Mouse (Mus musculus) neural tube, embryonic 11.5 days (tissue): ENCODE data around the gene Capn15. TPM values are rescaled to one million over a fixed set of nuclear protein-coding genes. Genes with fewer than 3 reads are reported as not detected.

Experiments
- ATAC-seq: fragments of 200-750 bp; cut with Nextera tagmentation; 2 replicates; pipeline ENCODE4 v1.8.0; 2017; ENCODE audit warnings: moderate number of reproducible peaks, mild to moderate bottlenecking, moderate TSS enrichment, moderate library complexity; ENCODE audit not compliant: insufficient read depth, low FRiP score, low TSS enrichment
- DNase-seq: peaks from one replicate; pipeline ENCODE4 v3.0.0-alpha.2; 2015; ENCODE audit warnings: low spot score
- H3K27ac ChIP-seq: fragments of 300-500 bp; sonication (generic); 2 replicates; pipeline ENCODE4 v1.5.1; 2014; ENCODE audit warnings: low read depth, mild to moderate bottlenecking, low read length
- H3K27me3 ChIP-seq: fragments of 300-500 bp; sonication (generic); 2 replicates; pipeline ENCODE4 v1.6.1; 2014; ENCODE audit warnings: mild to moderate bottlenecking, low read length, mixed read lengths; ENCODE audit not compliant: control insufficient read depth, insufficient read depth
- H3K36me3 ChIP-seq: fragments of 300-500 bp; sonication (generic); 2 replicates; pipeline ENCODE4 v1.6.1; 2014; ENCODE audit warnings: mild to moderate bottlenecking, low read length, moderate library complexity, mixed read lengths; ENCODE audit not compliant: control insufficient read depth, insufficient read depth
- H3K4me1 ChIP-seq: fragments of 300-500 bp; sonication (generic); 2 replicates; pipeline ENCODE4 v1.6.1; 2014; ENCODE audit warnings: low read length, mixed read lengths; ENCODE audit not compliant: control insufficient read depth, insufficient read depth
- H3K4me2 ChIP-seq: fragments of 300-500 bp; sonication (generic); 2 replicates; pipeline ENCODE4 v1.6.1; 2014; ENCODE audit warnings: low read depth, mild to moderate bottlenecking, moderate library complexity
- H3K4me3 ChIP-seq: fragments of 300-500 bp; sonication (generic); 2 replicates; pipeline ENCODE4 v1.5.1; 2014; ENCODE audit warnings: low read depth, low read length
- H3K9ac ChIP-seq: fragments of 300-500 bp; sonication (generic); 2 replicates; pipeline ENCODE4 v1.6.1; 2014; ENCODE audit warnings: mild to moderate bottlenecking, low read length
- H3K9me3 ChIP-seq: fragments of 300-500 bp; sonication (generic); 2 replicates; pipeline ENCODE4 v1.6.1; 2016; ENCODE audit warnings: low read length; ENCODE audit not compliant: control insufficient read depth
- WGBS: fragments of 180-500 bp; shearing (Covaris S2); extraction: QIAGEN DNeasy Blood & Tissue Kit; methylation state at CpG from one replicate; pipeline ENCODE4 v1.1.7; 2014; 5-methylcytosine and 5-hydroxymethylcytosine counted together
- polyA plus RNA-seq: library from polyadenylated mRNA; unstranded; fragments of >200 nt; fragmentation: Nextera tagmentation; extraction: Ambion mirVana; gene quantifications from 2 replicates; pipeline ENCODE4 v1.2.1, GENCODE M21; 2014

Capn15 gene
- polyA plus RNA-seq, 1 experiment from 2014 or later, result 23.3 TPM

- no peak for DNase-seq
- H3K27ac ChIP-seq, result no peak overlapping the region
- H3K9ac ChIP-seq, result no peak overlapping the region
- H3K4me1 ChIP-seq, result no peaks in the 10 kb centered on the region
- no peak overlapping the region for H3K4me3 ChIP-seq
- WGBS, result 90% methylated on average over 8 of the region's 8 CpGs
- peaks cover 16% of the 10 kb centered on the region for H3K27me3 ChIP-seq
- H3K9me3 ChIP-seq, result no peaks in the 10 kb centered on the region
- ATAC-seq, result no peak
- H3K4me2 ChIP-seq, result no peak overlapping the region
- H3K36me3 ChIP-seq, result no peaks in the 10 kb centered on the region
Observed at GRCm38 (mm10) chr17:25946891-25947290, 38.7 kb downstream of the Capn15 start.

DNA sequence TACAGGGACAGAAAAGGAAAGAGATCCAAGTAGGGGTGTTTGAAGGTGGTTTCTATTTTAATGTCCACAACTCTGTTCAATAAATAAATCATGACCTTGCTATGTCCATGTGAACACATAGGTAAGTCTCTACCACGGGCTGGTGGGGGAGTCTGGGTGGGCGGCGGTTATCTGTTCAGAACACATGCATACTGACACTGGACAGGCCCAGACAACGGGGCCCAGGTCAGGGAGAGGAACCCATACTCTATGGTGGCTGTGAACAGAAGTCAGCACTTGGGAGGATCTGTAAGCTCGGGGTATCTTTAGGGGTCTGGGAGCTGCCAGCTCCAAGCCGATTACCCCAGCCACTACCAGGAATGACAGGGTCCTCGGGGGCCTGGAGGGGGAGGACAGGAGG lies 39.2 kb downstream of the Capn15 start:
- DNase-seq, result no peak
- H3K9me3 ChIP-seq, result no peaks in the 10 kb centered on the region
- peaks cover 10% of the 10 kb centered on the region for H3K27me3 ChIP-seq
- no peaks in the 10 kb centered on the region for H3K4me1 ChIP-seq
- H3K36me3 ChIP-seq, result no peaks in the 10 kb centered on the region
- H3K4me3 ChIP-seq, result no peak overlapping the region
- no peak overlapping the region for H3K27ac ChIP-seq
- 76% methylated on average over 7 of the region's 7 CpGs for whole genome bisulfite sequencing
- no peak for ATAC-seq
- H3K4me2 ChIP-seq, result no peak overlapping the region
- no peak overlapping the region for H3K9ac ChIP-seq

GRCm38 (mm10) chr17:25945517-25946155 lies 40.0 kb downstream of the Capn15 start:
- no peak overlapping the region for H3K9ac ChIP-seq
- H3K27me3 ChIP-seq, result peaks cover 3% of the 10 kb centered on the region

DNA sequence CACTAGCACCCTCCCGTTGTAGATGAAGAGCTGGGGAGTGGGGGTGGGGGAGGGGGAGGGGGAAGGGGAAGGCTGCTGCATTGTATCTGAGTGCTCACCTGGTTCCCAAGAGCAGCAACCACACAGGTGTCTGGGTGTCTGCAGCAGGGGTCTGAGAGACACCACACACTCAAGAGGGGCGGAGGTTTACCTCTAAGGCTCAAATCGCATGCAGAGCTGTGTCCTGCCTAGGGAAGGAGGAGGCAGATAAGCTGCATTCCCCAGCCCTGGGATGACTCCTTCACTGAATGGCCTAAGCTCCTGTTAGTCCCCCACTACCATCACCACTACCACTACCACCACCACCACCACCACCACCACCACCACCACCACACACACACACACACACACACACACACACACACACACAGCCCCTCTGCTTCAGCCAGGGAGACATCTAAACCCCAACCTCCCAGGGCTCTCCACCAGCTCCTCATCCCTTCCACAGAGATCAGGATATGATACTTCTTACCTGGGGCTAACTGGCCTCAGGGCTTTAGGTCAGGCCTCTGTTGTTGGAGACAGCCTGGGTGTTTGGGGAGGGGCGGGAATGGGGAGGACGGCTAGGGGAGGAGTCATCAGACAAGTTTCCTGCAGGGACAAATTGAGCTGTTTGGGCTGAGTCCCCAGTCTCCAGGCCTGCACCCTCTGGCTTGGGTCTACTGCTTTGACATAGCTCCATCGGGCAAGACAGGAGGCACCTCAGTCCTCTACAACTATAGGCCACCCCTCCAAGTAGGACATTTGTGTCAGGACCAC lies 41.0 kb downstream of the Capn15 start, which contains the start of the genes Pigq and Nhlrc4:
Pigq (minus strand) TSS at position 571 of the 798 bp plus-strand sequence.
Nhlrc4 (minus strand) TSS at position 596 of the 798 bp plus-strand sequence.
- Histone ChIP-seq H3K4me2 (no peak within 1 kb of the TSS), H3K4me3 (no peak within 1 kb of the TSS), H3K9ac (no peak within 1 kb of the TSS), H3K36me3 (no peaks in the 10 kb centered on the region), H3K9me3 (no peaks in the 10 kb centered on the region), H3K27me3 (no peaks in the 10 kb centered on the region), H3K4me1 (no peaks in the 10 kb centered on the region), H3K27ac (no peak within 1 kb of the TSS)
- ATAC-seq (no peak), DNase-seq (no peak)
- WGBS, result 63% methylated on average over 5 of the region's 6 CpGs

More at GRCm38 (mm10) chr17:25945517-25946155, 40.0 kb downstream of the Capn15 start:
- ATAC-seq (no peak), DNase-seq (no peak)
- no peaks in the 10 kb centered on the region for H3K36me3 ChIP-seq
- 68% methylated on average over 9 of the region's 9 CpGs for WGBS
- no peak overlapping the region for H3K4me2 ChIP-seq
- no peaks in the 10 kb centered on the region for H3K9me3 ChIP-seq
- no peak overlapping the region for H3K27ac ChIP-seq
- no peaks in the 10 kb centered on the region for H3K4me1 ChIP-seq
- no peak overlapping the region for H3K4me3 ChIP-seq

GRCm38 (mm10) chr17:25943769-25944168 lies 41.8 kb downstream of the Capn15 start:
- no peak overlapping the region for H3K4me2 ChIP-seq
- DNase-seq (no peak), ATAC-seq (no peak)
- H3K27me3 ChIP-seq, result no peaks in the 10 kb centered on the region
- no peaks in the 10 kb centered on the region for H3K4me1 ChIP-seq
- no peak overlapping the region for H3K9ac ChIP-seq
- WGBS, result 71% methylated on average over 9 of the region's 9 CpGs
- H3K9me3 ChIP-seq, result no peaks in the 10 kb centered on the region
- H3K27ac ChIP-seq, result no peak overlapping the region
- H3K4me3 ChIP-seq, result no peak overlapping the region
- H3K36me3 ChIP-seq, result 0 out of 2 replicates have a peak, but pooled peaks cover 2% of the 10 kb centered on the region

DNA sequence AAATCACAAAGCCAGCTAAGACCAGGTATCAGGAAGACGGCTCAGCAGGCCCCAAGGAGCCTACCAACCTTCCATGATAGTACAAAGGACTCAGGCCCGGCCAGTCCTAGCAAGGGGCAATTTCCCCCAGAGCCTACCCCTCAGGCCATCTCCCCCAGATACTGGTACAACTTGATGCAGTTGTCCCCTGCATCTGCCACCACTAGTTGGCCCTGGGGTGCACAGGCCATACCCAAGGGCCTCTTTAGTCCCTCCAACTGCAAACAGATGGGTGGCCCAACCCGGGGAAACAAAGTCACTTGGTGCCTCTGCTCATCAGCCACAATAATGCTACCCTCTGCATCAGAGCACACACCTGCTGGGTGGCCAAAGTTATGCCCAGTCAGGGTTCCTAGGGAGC lies 42.4 kb downstream of the Capn15 start:
- Histone ChIP-seq H3K9ac (no peak overlapping the region), H3K4me3 (no peak overlapping the region), H3K36me3 (0 out of 2 replicates have a peak, but pooled peaks cover 2% of the 10 kb centered on the region), H3K4me1 (no peaks in the 10 kb centered on the region), H3K4me2 (no peak overlapping the region), H3K27me3 (no peaks in the 10 kb centered on the region), H3K9me3 (no peaks in the 10 kb centered on the region), H3K27ac (no peak overlapping the region)
- WGBS, result 86% methylated on average over 3 of the region's 3 CpGs
- ATAC-seq (no peak), DNase-seq (no peak)

- H3K27me3 ChIP-seq, result no peaks in the 10 kb centered on the region
- ATAC-seq (no peak), DNase-seq (no peak)
- WGBS, result 91% methylated on average over 2 of the region's 2 CpGs
- H3K27ac ChIP-seq, result no peak overlapping the region
- no peak overlapping the region for H3K4me3 ChIP-seq
- H3K9me3 ChIP-seq, result no peaks in the 10 kb centered on the region
- H3K9ac ChIP-seq, result peak overlapping the region; percentile 98; the same call in 1 of the 2 replicates
- no peaks in the 10 kb centered on the region for H3K4me1 ChIP-seq
- H3K36me3 ChIP-seq, result 0 out of 2 replicates have a peak, but pooled peaks cover 2% of the 10 kb centered on the region
- no peak overlapping the region for H3K4me2 ChIP-seq
Observed at GRCm38 (mm10) chr17:25942597-25943151, 42.9 kb downstream of the Capn15 start.

GRCm38 (mm10) chr17:25941511-25942241 lies 43.9 kb downstream of the Capn15 start:
- Histone ChIP-seq H3K4me1 (no peaks in the 10 kb centered on the region), H3K9me3 (no peaks in the 10 kb centered on the region), H3K27me3 (no peaks in the 10 kb centered on the region), H3K9ac (peak overlapping the region; percentile 98), H3K36me3 (peaks cover 5% of the 10 kb centered on the region), H3K4me3 (peak overlapping the region; percentile 84), H3K27ac (peak overlapping the region; percentile 79), H3K4me2 (peak overlapping the region; percentile 65)
- DNase-seq (peak; percentile 81), ATAC-seq (peak; percentile 69; the same call in 1 of the 2 replicates)
- WGBS, result 3% methylated on average over 54 of the region's 54 CpGs
